Comparison of ENCODE assay signal across 11 mouse cellular contexts in genomic region chr2:10071751-10072150, GRCm38 (mm10). TPM values are rescaled to one million over a fixed set of nuclear protein-coding genes. Genes with fewer than 3 reads are reported as not detected.
"Had no signal": no experiment of that assay in that cellular context is flagged by ENCODE, and none has a peak within 500 bp of the region (broad histone marks: within the 10 kb centered on the region; RNA-seq: fewer than 3 reads in every experiment).

No protein-coding gene starts in this region.

- H3K4me2 ChIP-seq: limb, embryonic 15.5 days; lung, embryonic 15.5 days; midbrain, embryonic 13.5 days had no signal

- H3K9me3 ChIP-seq: limb, embryonic 15.5 days; lung, embryonic 15.5 days; midbrain, embryonic 13.5 days had no signal

- H3K27me3 ChIP-seq: limb, embryonic 15.5 days; lung, embryonic 15.5 days; midbrain, embryonic 13.5 days had no signal

- ATAC-seq: midbrain, embryonic 13.5 days had no signal

- H3K27ac ChIP-seq: left cerebral cortex, adult 2 months; limb, embryonic 15.5 days; lung, embryonic 15.5 days; macrophage; midbrain, embryonic 13.5 days had no signal

- H3K4me3 ChIP-seq: left cerebral cortex, adult 2 months; limb, embryonic 15.5 days; lung, embryonic 15.5 days; midbrain, embryonic 13.5 days had no signal

- DNase-seq: kidney, adult 2 months; kidney, postnatal 25 days; lung, postnatal 14 days; right cerebral cortex, postnatal 25 days; thymus, postnatal 36 days had no signal

- H3K9ac ChIP-seq: limb, embryonic 15.5 days; lung, embryonic 15.5 days; midbrain, embryonic 13.5 days had no signal

RNA-seq across cellular contexts. Expression of gene Itih2, which starts 59.4 kb away (rescaled TPM):
- polyA plus RNA-seq: macrophage; small intestine, adult 2 months had no signal
